Mouse (Mus musculus) testis, adult 2 months (tissue): ENCODE data around the gene 6330409D20Rik. TPM values are rescaled to one million over a fixed set of nuclear protein-coding genes. Genes with fewer than 3 reads are reported as not detected.

Experiments used
- H3K27ac ChIP-seq: fragments of 200-500 bp; 2 replicates; pipeline ENCODE4 v1.5.1; 2012; ENCODE audit warnings: low read depth, low read length; ENCODE audit not compliant: control insufficient read depth, insufficient read depth
- H3K27me3 ChIP-seq: fragments of 200-500 bp; 2 replicates; pipeline ENCODE4 v1.6.1; 2012; ENCODE audit warnings: mild to moderate bottlenecking, low read length, moderate library complexity; ENCODE audit not compliant: control insufficient read depth, insufficient read depth
- H3K36me3 ChIP-seq: fragments of 200-500 bp; 2 replicates; pipeline ENCODE4 v1.6.1; 2012; ENCODE audit warnings: mild to moderate bottlenecking, low read length; ENCODE audit not compliant: control insufficient read depth, insufficient read depth
- H3K4me1 ChIP-seq: fragments of 200-500 bp; 2 replicates; pipeline ENCODE4 v1.6.1; 2012; ENCODE audit warnings: low read length; ENCODE audit not compliant: control insufficient read depth, insufficient read depth
- H3K4me3 ChIP-seq: fragments of 200-500 bp; 2 replicates; pipeline ENCODE4 v1.5.1; 2012; ENCODE audit warnings: low read depth, mild to moderate bottlenecking, low read length, moderate library complexity, mixed read lengths; ENCODE audit not compliant: control insufficient read depth
- CTCF ChIP-seq: fragments of 200-500 bp; IDR thresholded peaks from 2 replicates; pipeline ENCODE4 v1.5.1; 2012; ENCODE audit warnings: low read depth, mild to moderate bottlenecking, inconsistent platforms, low read length, moderate library complexity; ENCODE audit not compliant: control insufficient read depth, insufficient read depth, insufficient replicate concordance
- POLR2A ChIP-seq: fragments of 200-500 bp; IDR thresholded peaks from 2 replicates; pipeline ENCODE4 v1.6.1; 2012; ENCODE audit warnings: low read depth, mild to moderate bottlenecking, inconsistent platforms, low read length, moderate library complexity; ENCODE audit not compliant: control insufficient read depth
- polyA plus RNA-seq: library from polyadenylated mRNA; depleted of rRNA; stranded (reverse); fragments of >200 nt; gene quantifications from 2 replicates; pipeline ENCODE4 v1.2.3, GENCODE M21; 2012

The 6330409D20Rik gene
- polyA plus RNA-seq, 1 experiment = 0.16 TPM

DNA sequence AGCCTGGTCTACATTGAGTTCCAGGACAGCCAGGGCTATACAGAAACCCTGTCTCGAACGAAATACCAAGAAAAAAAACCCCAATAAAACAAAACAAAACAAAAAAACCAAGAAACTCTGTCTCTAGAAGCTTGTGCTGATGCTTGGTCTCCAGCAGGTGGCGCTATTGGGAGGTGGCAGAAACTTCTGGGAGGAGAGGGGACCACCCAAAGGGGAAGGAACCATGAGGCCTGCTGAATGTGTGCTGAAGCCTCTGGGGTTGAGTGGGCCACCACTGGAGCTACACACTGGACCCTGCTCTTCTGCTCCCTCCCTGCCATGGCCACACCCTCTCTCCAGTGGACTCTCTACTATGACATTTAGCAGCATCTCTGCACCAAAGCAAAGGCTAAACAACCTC is 32.2 kb downstream of the 6330409D20Rik start:
- Histone ChIP-seq H3K4me1 (peaks cover 9% of the 10 kb centered on the region), H3K27me3 (no peaks in the 10 kb centered on the region), H3K36me3 (peaks cover 13% of the 10 kb centered on the region), H3K27ac (no peak overlapping the region), H3K4me3 (no peak overlapping the region)
- TF ChIP-seq CTCF (peak; percentile 67; the same call in 1 of the 2 replicates), POLR2A (no peak)

- Histone ChIP-seq H3K27ac (no peak overlapping the region), H3K36me3 (peaks cover 13% of the 10 kb centered on the region), H3K4me3 (no peak overlapping the region), H3K27me3 (no peaks in the 10 kb centered on the region), H3K4me1 (peaks cover 8% of the 10 kb centered on the region)
- TF ChIP-seq CTCF = no peak
- TF ChIP-seq POLR2A = no peak
Observed at GRCm38 (mm10) chr2:32706971-32707370, 33.8 kb downstream of the 6330409D20Rik start.

- Histone ChIP-seq H3K4me1 (peaks cover 2% of the 10 kb centered on the region; the same call in 1 of the 2 replicates), H3K27me3 (no peaks in the 10 kb centered on the region), H3K4me3 (no peak overlapping the region), H3K27ac (no peak overlapping the region), H3K36me3 (peaks cover 11% of the 10 kb centered on the region)
- TF ChIP-seq CTCF (no peak), POLR2A (no peak)
Observed at GRCm38 (mm10) chr2:32705018-32705417, 35.8 kb downstream of the 6330409D20Rik start.

GRCm38 (mm10) chr2:32704021-32704421 is 36.8 kb downstream of the 6330409D20Rik start, which contains the start of gene Fpgs:
Gene Fpgs, minus strand, starts transcription at chr2:32704145.
- H3K36me3 ChIP-seq = peaks cover 8% of the 10 kb centered on the region
- no peak within 1 kb of the TSS for H3K4me3 ChIP-seq
- TF ChIP-seq POLR2A = no peak
- no peak for TF ChIP-seq CTCF
- no peaks in the 10 kb centered on the region for H3K27me3 ChIP-seq
- peaks cover 2% of the 10 kb centered on the region; the same call in 1 of the 2 replicates for H3K4me1 ChIP-seq
- no peak within 1 kb of the TSS for H3K27ac ChIP-seq

GRCm38 (mm10) chr2:32703046-32703445 is 37.8 kb downstream of the 6330409D20Rik start:
- TF ChIP-seq CTCF (no peak), POLR2A (no peak)
- peaks cover 3% of the 10 kb centered on the region for H3K36me3 ChIP-seq
- no peak overlapping the region for H3K4me3 ChIP-seq
- no peak overlapping the region for H3K27ac ChIP-seq
- no peaks in the 10 kb centered on the region for H3K27me3 ChIP-seq
- peaks cover 2% of the 10 kb centered on the region; the same call in 1 of the 2 replicates for H3K4me1 ChIP-seq

- Histone ChIP-seq H3K27ac (no peak overlapping the region), H3K36me3 (no peaks in the 10 kb centered on the region; the same call in none of the 2 replicates), H3K4me1 (peaks cover 2% of the 10 kb centered on the region; the same call in 1 of the 2 replicates), H3K27me3 (no peaks in the 10 kb centered on the region), H3K4me3 (no peak overlapping the region)
- TF ChIP-seq POLR2A (no peak), CTCF (no peak)
Observed at GRCm38 (mm10) chr2:32700966-32701743, 39.7 kb downstream of the 6330409D20Rik start.

GRCm38 (mm10) chr2:32699680-32700079 is 41.1 kb downstream of the 6330409D20Rik start:
- TF ChIP-seq POLR2A (no peak), CTCF (no peak)
- H3K27ac ChIP-seq = no peak overlapping the region
- no peak overlapping the region for H3K4me3 ChIP-seq
- no peaks in the 10 kb centered on the region for H3K27me3 ChIP-seq
- H3K4me1 ChIP-seq = peaks cover 5% of the 10 kb centered on the region
- H3K36me3 ChIP-seq = no peaks in the 10 kb centered on the region

GRCm38 (mm10) chr2:32694691-32695090 is 46.1 kb downstream of the 6330409D20Rik start:
- H3K36me3 ChIP-seq = no peaks in the 10 kb centered on the region
- peak overlapping the region; percentile 98 for H3K4me3 ChIP-seq
- TF ChIP-seq CTCF = no peak
- TF ChIP-seq POLR2A = no peak
- H3K27ac ChIP-seq = peak overlapping the region; percentile 81
- no peaks in the 10 kb centered on the region for H3K27me3 ChIP-seq
- peaks cover 13% of the 10 kb centered on the region for H3K4me1 ChIP-seq
